In genomic region chr3:30917160-30917559, GRCm38 (mm10) we compare ENCODE assay signal across 19 mouse cellular contexts. TPM values are rescaled to one million over a fixed set of nuclear protein-coding genes. Genes with fewer than 3 reads are reported as not detected.
DNase-seq lines count a peak whose midpoint lies in the region; ATAC-seq lines count a peak whose summit lies in the region.
"Had no signal": no experiment of that assay in that cellular context is flagged by ENCODE, and none has a peak within 500 bp of the region (broad histone marks: within the 10 kb centered on the region; RNA-seq: fewer than 3 reads in every experiment).

No protein-coding gene starts in this region.

- peaks cover 10% of the 10 kb centered on the region; the same call in 1 of the 2 replicates for H3K36me3 ChIP-seq in intestine, embryonic 16.5 days (ENCODE audit: control insufficient read depth, insufficient read depth, low read length)
- peaks cover 17% of the 10 kb centered on the region for H3K36me3 ChIP-seq in intestine, embryonic 15.5 days
- H3K36me3 ChIP-seq in hindbrain, embryonic 11.5 days (ENCODE audit: control insufficient read depth, insufficient read depth, low read length): no peaks in the 10 kb centered on the region

- H3K27ac ChIP-seq in intestine, embryonic 16.5 days (ENCODE audit: low read length): no peak overlapping the region
- no peak overlapping the region for H3K27ac ChIP-seq in intestine, embryonic 15.5 days
- no peak overlapping the region for H3K27ac ChIP-seq in hindbrain, embryonic 11.5 days (ENCODE audit: low read depth, low read length)
- H3K27ac ChIP-seq: embryonic facial prominence, embryonic 10.5 days; forebrain, embryonic 13.5 days; heart, embryonic 13.5 days; hindbrain, embryonic 14.5 days had no signal

- peak; percentile 13 for DNase-seq in CD4-positive, CD25-positive, alpha-beta regulatory T cell, adult 2 months (ENCODE audit: low read depth, low spot score)
- DNase-seq in induced T-regulatory cell, adult 2 months (ENCODE audit: low read depth): peak; percentile 20
- DNase-seq in adrenal gland, postnatal 14 days: no peak
- DNase-seq in hindbrain, embryonic 11.5 days (ENCODE audit: low spot score): no peak
- DNase-seq: adrenal gland, postnatal 10 days; cerebellum, adult 18-20 months; cerebellum, adult 9-11 months; cerebellum, postnatal 36 days; forebrain, postnatal 0 days; gastrocnemius, postnatal 14 days; kidney, adult 2 months had no signal

- no peaks in the 10 kb centered on the region for H3K4me1 ChIP-seq in intestine, embryonic 16.5 days (ENCODE audit: control insufficient read depth, insufficient read depth, low read length)
- no peaks in the 10 kb centered on the region for H3K4me1 ChIP-seq in intestine, embryonic 15.5 days (replicated peaks)
- H3K4me1 ChIP-seq in hindbrain, embryonic 11.5 days (replicated peaks; ENCODE audit: control insufficient read depth, insufficient read depth, low read length): no peaks in the 10 kb centered on the region
- H3K4me1 ChIP-seq: forebrain, embryonic 13.5 days; heart, embryonic 13.5 days had no signal

- no peak overlapping the region for H3K4me2 ChIP-seq in intestine, embryonic 16.5 days (ENCODE audit: low read depth, low read length)
- H3K4me2 ChIP-seq in intestine, embryonic 15.5 days (replicated peaks): no peak overlapping the region
- H3K4me2 ChIP-seq in hindbrain, embryonic 11.5 days (replicated peaks; ENCODE audit: low read depth, low read length): no peak overlapping the region
- H3K4me2 ChIP-seq: forebrain, embryonic 13.5 days; heart, embryonic 13.5 days; hindbrain, embryonic 14.5 days had no signal

- ATAC-seq in CD4-positive, CD25-positive, alpha-beta regulatory T cell, adult 4 months: no peak
- peak; percentile 33; the same call in 1 of the 2 replicates for ATAC-seq in intestine, embryonic 16.5 days
- ATAC-seq in intestine, embryonic 15.5 days: no peak
- ATAC-seq in megakaryocyte progenitor cell, adult 5-6 weeks (replicated peaks; ENCODE audit: poor library complexity): peak; percentile 44; the same call in 1 of the 2 replicates
- ATAC-seq in hindbrain, embryonic 11.5 days (ENCODE audit: low FRiP score): no peak
- ATAC-seq: forebrain, embryonic 13.5 days had no signal

- no peak overlapping the region for H3K4me3 ChIP-seq in intestine, embryonic 16.5 days (ENCODE audit: low read length)
- H3K4me3 ChIP-seq in intestine, embryonic 15.5 days (replicated peaks): no peak overlapping the region
- no peak overlapping the region for H3K4me3 ChIP-seq in hindbrain, embryonic 11.5 days (ENCODE audit: low read depth, low read length)
- H3K4me3 ChIP-seq: embryonic facial prominence, embryonic 10.5 days; forebrain, embryonic 13.5 days; heart, embryonic 13.5 days had no signal

- H3K9me3 ChIP-seq in intestine, embryonic 16.5 days (ENCODE audit: control insufficient read depth, low read length): no peaks in the 10 kb centered on the region
- H3K9me3 ChIP-seq in intestine, embryonic 15.5 days: no peaks in the 10 kb centered on the region
- H3K9me3 ChIP-seq in hindbrain, embryonic 11.5 days (ENCODE audit: control insufficient read depth, low read length): no peaks in the 10 kb centered on the region
- H3K9me3 ChIP-seq: forebrain, embryonic 13.5 days had no signal

- no peaks in the 10 kb centered on the region for H3K27me3 ChIP-seq in intestine, embryonic 16.5 days (replicated peaks; ENCODE audit: control insufficient read depth, insufficient read depth, low read length)
- H3K27me3 ChIP-seq in intestine, embryonic 15.5 days (replicated peaks): no peaks in the 10 kb centered on the region
- no peaks in the 10 kb centered on the region for H3K27me3 ChIP-seq in hindbrain, embryonic 11.5 days (ENCODE audit: control insufficient read depth, insufficient read depth, low read length)
- H3K27me3 ChIP-seq: forebrain, embryonic 13.5 days; heart, embryonic 13.5 days had no signal

- no peak overlapping the region for H3K9ac ChIP-seq in intestine, embryonic 16.5 days (ENCODE audit: low read depth, low read length)
- H3K9ac ChIP-seq in intestine, embryonic 15.5 days: no peak overlapping the region
- H3K9ac ChIP-seq in hindbrain, embryonic 11.5 days (ENCODE audit: low read depth, low read length): no peak overlapping the region
- H3K9ac ChIP-seq: forebrain, embryonic 13.5 days; forebrain, postnatal 0 days; heart, embryonic 13.5 days; hindbrain, embryonic 14.5 days had no signal

- WGBS in intestine, embryonic 16.5 days: 53% methylated on average over 4 of the region's 4 CpGs
- WGBS in intestine, embryonic 15.5 days: 55% methylated on average over 4 of the region's 4 CpGs
- 85% methylated on average over 4 of the region's 4 CpGs for WGBS in hindbrain, embryonic 11.5 days

RNA-seq across cellular contexts. Expression of gene Phc3, which starts 52.1 kb away (rescaled TPM):
- 10 to 100 TPM; 50.6 to 58.6 TPM for polyA plus RNA-seq in CD4-positive, CD25-positive, alpha-beta regulatory T cell, adult 4 months (2017; shearing (Covaris generic))
- polyA plus RNA-seq in intestine, embryonic 16.5 days (2015; fragmentation: Nextera tagmentation; extraction: Ambion mirVana): 4.2 and 4.5 TPM in 2 replicates
- polyA plus RNA-seq in intestine, embryonic 15.5 days (2015; fragmentation: Nextera tagmentation; extraction: Ambion mirVana): 5.5 and 6.9 TPM in 2 replicates
- total RNA-seq in megakaryocyte progenitor cell, adult 5-6 weeks (2015): 24.0 and 26.8 TPM in 2 replicates
- total RNA-seq in megakaryocyte progenitor cell, adult 5-6 weeks (2017): 10.4 and 13.7 TPM in 2 replicates
- 27.8 and 31.4 TPM in 2 replicates for total RNA-seq in adrenal gland, postnatal 14 days (2021)
- polyA plus RNA-seq in hindbrain, embryonic 11.5 days (2014; fragmentation: Nextera tagmentation; extraction: Ambion mirVana): 5.3 and 7.3 TPM in 2 replicates

Comparison
In these comparisons a context has a peak if more than half of its experiments do, and no peak if none do; other contexts are left out.
1. ATAC-seq: peak in intestine, embryonic 16.5 days (single experiment) and megakaryocyte progenitor cell, adult 5-6 weeks (single experiment); none in CD4-positive, CD25-positive, alpha-beta regulatory T cell, adult 4 months (single experiment), intestine, embryonic 15.5 days (single experiment) and hindbrain, embryonic 11.5 days (single experiment).
2. DNase-seq: peak in CD4-positive, CD25-positive, alpha-beta regulatory T cell, adult 2 months (single experiment) and induced T-regulatory cell, adult 2 months (single experiment); none in adrenal gland, postnatal 14 days (single experiment) and hindbrain, embryonic 11.5 days (single experiment).